Mouse (Mus musculus): ENCODE results near the gene Olfr971. TPM values are rescaled to one million over a fixed set of nuclear protein-coding genes. Genes with fewer than 3 reads are reported as not detected.

Olfr971 gene
- polyA plus RNA-seq (2017; shearing (Covaris generic)) = not detected

DNA sequence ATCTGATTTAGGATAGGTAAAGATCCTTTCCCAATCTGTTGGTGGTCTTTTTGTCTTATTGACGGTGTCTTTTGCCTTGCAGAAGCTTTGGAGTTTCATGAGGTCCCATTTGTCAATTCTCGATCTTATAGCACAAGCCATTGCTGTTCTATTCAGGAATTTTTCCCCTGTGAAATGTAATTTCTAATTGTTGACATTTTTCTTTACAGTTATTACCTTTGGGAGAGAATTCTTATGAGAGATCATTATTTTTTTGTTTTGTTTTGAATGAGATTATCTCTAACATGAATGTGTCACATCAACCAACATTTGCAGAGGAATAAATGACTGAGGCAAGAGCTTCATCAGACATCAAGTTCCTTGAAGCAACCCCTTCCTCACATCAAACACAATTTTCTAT, at the start of gene Olfr971:
Gene Olfr971 (plus strand): TSS at position 301 of the 400 bp plus-strand sequence.

DNA sequence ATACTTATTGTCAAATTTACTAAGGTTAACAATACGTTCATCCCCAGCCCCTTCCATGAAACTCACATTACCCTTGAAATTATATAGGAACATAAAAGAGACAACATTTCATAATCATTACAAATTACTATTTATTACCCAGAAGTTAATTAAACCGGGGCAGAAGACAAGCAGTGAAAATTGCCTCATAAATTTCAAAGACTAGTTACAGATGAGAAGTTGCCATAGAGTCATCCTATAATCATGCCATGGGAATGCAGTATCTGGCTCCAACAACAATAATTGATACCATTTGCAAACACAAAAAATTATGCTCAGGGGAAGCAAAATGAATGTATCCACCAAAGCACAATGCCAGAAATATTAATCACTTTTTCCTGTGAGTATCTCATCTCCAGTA, 46.1 kb upstream of the Olfr971 start, which contains the start of gene Olfr969:
Gene Olfr969 (plus strand): TSS at position 388 of the 400 bp plus-strand sequence.

DNA sequence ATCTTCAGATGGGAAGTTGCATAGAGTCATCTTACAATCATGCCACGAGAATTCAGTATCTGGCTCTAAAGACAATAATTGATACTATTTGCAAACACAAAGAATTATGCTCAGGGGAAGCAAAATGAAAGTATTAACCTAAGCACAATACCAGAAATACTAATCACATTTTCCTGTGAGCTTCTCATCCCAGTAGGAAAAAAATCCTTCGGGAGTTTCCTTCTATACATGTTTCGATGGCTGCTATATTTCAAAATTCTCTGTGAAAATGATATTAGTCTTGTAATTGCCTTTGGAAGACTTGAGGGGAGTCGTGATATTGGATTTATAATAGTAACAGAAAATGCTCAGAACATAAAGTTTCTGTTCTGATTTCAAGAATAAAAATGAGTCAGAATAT, 28.1 kb upstream of the Olfr971 start, which contains the start of gene Olfr970:
Gene Olfr970 (plus strand): TSS at position 301 of the 400 bp plus-strand sequence.

DNA sequence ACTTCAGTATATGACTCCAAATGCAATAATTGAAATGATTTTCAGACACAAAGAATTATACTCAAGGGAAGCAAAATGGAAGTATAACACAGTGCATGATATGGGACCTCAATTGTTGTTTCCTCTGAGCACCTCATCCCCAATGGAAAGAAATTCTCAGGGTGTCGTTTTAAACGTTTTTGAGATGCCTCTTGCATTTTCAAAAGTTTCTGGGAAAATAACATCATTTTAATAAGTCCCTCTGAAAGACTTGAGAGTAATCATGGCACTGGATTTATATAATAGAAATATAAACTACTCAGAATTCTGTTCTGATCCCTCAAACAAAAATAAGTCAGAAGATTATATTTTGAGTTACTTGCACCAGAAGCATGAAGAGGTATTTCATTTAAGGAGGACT, 29.4 kb downstream of the Olfr971 start, which contains the start of gene Olfr972:
Gene Olfr972 (plus strand): TSS at position 301 of the 400 bp plus-strand sequence.

Other genes starting within 250 kb of the Olfr971 start
- 0.41 TPM for gene AW551984, start 232.5 kb upstream of the Olfr971 start, polyA plus RNA-seq (2017; shearing (Covaris generic))
- gene Olfr148, start 226.2 kb upstream of the Olfr971 start, polyA plus RNA-seq (2017; shearing (Covaris generic)) = 0.22 TPM
- not detected for gene Olfr960, start 215.5 kb upstream of the Olfr971 start, polyA plus RNA-seq (2017; shearing (Covaris generic))
- gene Olfr961, start 191.8 kb upstream of the Olfr971 start, polyA plus RNA-seq (2017; shearing (Covaris generic)) = 0.51 TPM
- gene Olfr963, start 169.7 kb upstream of the Olfr971 start, polyA plus RNA-seq (2017; shearing (Covaris generic)) = not detected
- not detected for gene Olfr149, start 129.8 kb upstream of the Olfr971 start, polyA plus RNA-seq (2017; shearing (Covaris generic))
- gene Olfr965, start 125.5 kb upstream of the Olfr971 start, polyA plus RNA-seq (2017; shearing (Covaris generic)) = not detected
- 0.52 TPM for gene Olfr150, start 105.9 kb upstream of the Olfr971 start, polyA plus RNA-seq (2017; shearing (Covaris generic))
- gene Olfr967, start 90.6 kb upstream of the Olfr971 start, polyA plus RNA-seq (2017; shearing (Covaris generic)) = not detected
- gene Olfr968, start 53.6 kb upstream of the Olfr971 start, polyA plus RNA-seq (2017; shearing (Covaris generic)) = not detected
- 0.55 TPM for gene Olfr969, start 45.9 kb upstream of the Olfr971 start, polyA plus RNA-seq (2017; shearing (Covaris generic))
- gene Olfr970, start 28.0 kb upstream of the Olfr971 start, polyA plus RNA-seq (2017; shearing (Covaris generic)) = not detected
- gene Olfr972, start 29.5 kb downstream of the Olfr971 start, polyA plus RNA-seq (2017; shearing (Covaris generic)) = not detected
- not detected for gene Olfr229, start 70.5 kb downstream of the Olfr971 start, polyA plus RNA-seq (2017; shearing (Covaris generic))
- gene Olfr974, start 100.6 kb downstream of the Olfr971 start, polyA plus RNA-seq (2017; shearing (Covaris generic)) = 0.24 TPM
- gene Olfr975, start 115.2 kb downstream of the Olfr971 start, polyA plus RNA-seq (2017; shearing (Covaris generic)) = not detected
- not detected for gene Olfr976, start 124.3 kb downstream of the Olfr971 start, polyA plus RNA-seq (2017; shearing (Covaris generic))
- 0.49 TPM for gene Olfr978, start 155.2 kb downstream of the Olfr971 start, polyA plus RNA-seq (2017; shearing (Covaris generic))
- gene Olfr979, start 166.6 kb downstream of the Olfr971 start, polyA plus RNA-seq (2017; shearing (Covaris generic)) = not detected
- gene Olfr980, start 172.7 kb downstream of the Olfr971 start, polyA plus RNA-seq (2017; shearing (Covaris generic)) = 0.12 TPM
- gene Olfr981, start 184.6 kb downstream of the Olfr971 start, polyA plus RNA-seq (2017; shearing (Covaris generic)) = not detected
- gene Olfr982, start 237.0 kb downstream of the Olfr971 start, polyA plus RNA-seq (2017; shearing (Covaris generic)) = 0.55 TPM